Mouse (Mus musculus) cerebellum, adult 2 months (tissue): ENCODE results near the gene Hoxb8. TPM values are rescaled to one million over a fixed set of nuclear protein-coding genes. Genes with fewer than 3 reads are reported as not detected.

Experiments used
- DNase-seq, 2 experiments: peaks; one replicate each; pipeline ENCODE4 v3.0.0; 2021
- H3K27ac ChIP-seq: fragments of 200-500 bp; 2 replicates; pipeline ENCODE4 v1.5.1; 2012; ENCODE audit warnings: low read length, control low read depth, inconsistent platforms; ENCODE audit not compliant: insufficient read depth
- H3K27me3 ChIP-seq: fragments of 200-500 bp; 2 replicates; pipeline ENCODE4 v1.6.1; 2012; ENCODE audit warnings: inconsistent platforms, mild to moderate bottlenecking, low read length, moderate library complexity; ENCODE audit not compliant: control insufficient read depth, insufficient read depth
- H3K4me1 ChIP-seq: fragments of 200-500 bp; 2 replicates; pipeline ENCODE4 v1.6.1; 2011; ENCODE audit warnings: low read length; ENCODE audit not compliant: control insufficient read depth, insufficient read depth
- H3K4me3 ChIP-seq: fragments of 200-500 bp; replicated peaks from 2 replicates; pipeline ENCODE3; 2011; ENCODE audit warnings: mild to moderate bottlenecking, low read depth, low read length, control low read depth; ENCODE audit not compliant: insufficient read depth
- CTCF ChIP-seq: fragments of 200-500 bp; IDR thresholded peaks from 2 replicates; pipeline ENCODE4 v1.5.1; 2011; ENCODE audit warnings: low read depth, mild to moderate bottlenecking, control low read depth, low read length, moderate library complexity, borderline replicate concordance; ENCODE audit not compliant: insufficient read depth
- POLR2A ChIP-seq: fragments of 200-500 bp; IDR thresholded peaks from 2 replicates; pipeline ENCODE4 v1.6.1; 2011; ENCODE audit warnings: low read length, control low read depth, borderline replicate concordance; ENCODE audit not compliant: insufficient read depth
- WGBS: fragments of 180-500 bp; shearing (Covaris S2); methylation state at CpG from one replicate; pipeline ENCODE4 v1.1.7; 2018; 5-methylcytosine and 5-hydroxymethylcytosine counted together
- polyA plus RNA-seq: library from polyadenylated mRNA; depleted of rRNA; stranded (reverse); fragments of >200 nt; gene quantifications from 2 replicates; pipeline ENCODE4 v1.2.3, GENCODE M21; 2012; rRNA removed

The Hoxb8 gene
- 0.11 and 1.0 TPM in 2 replicates for polyA plus RNA-seq

GRCm38 (mm10) chr11:96281855-96282570 is at the start of gene Hoxb8:
Gene Hoxb8, plus strand, starts transcription at chr11:96281905.
- no peak for DNase-seq
- H3K27me3 ChIP-seq, result peaks cover 21% of the 10 kb centered on the region; the same call in 1 of the 2 replicates
- no peaks in the 10 kb centered on the region for H3K4me1 ChIP-seq
- WGBS, result 4% methylated on average over 27 of the region's 27 CpGs
- no peak within 1 kb of the TSS for H3K4me3 ChIP-seq
- TF ChIP-seq POLR2A, result no peak
- no peak for TF ChIP-seq CTCF
- no peak within 1 kb of the TSS for H3K27ac ChIP-seq

- Histone ChIP-seq H3K27ac (no peak overlapping the region), H3K27me3 (no peaks in the 10 kb centered on the region; the same call in 1 of the 2 replicates), H3K4me3 (no peak overlapping the region), H3K4me1 (no peaks in the 10 kb centered on the region)
- 2% methylated on average over 12 of the region's 12 CpGs for WGBS
- DNase-seq, result peak; percentile 9 to 18
- TF ChIP-seq CTCF (peak; percentile 48), POLR2A (no peak)
Observed at GRCm38 (mm10) chr11:96234906-96235305, 46.8 kb upstream of the Hoxb8 start.

- no peaks in the 10 kb centered on the region for H3K4me1 ChIP-seq
- no peak overlapping the region for H3K27ac ChIP-seq
- no peak overlapping the region for H3K4me3 ChIP-seq
- DNase-seq, result peak; percentile 4 to 21
- TF ChIP-seq POLR2A (no peak), CTCF (peak; percentile 66; the same call in 1 of the 2 replicates)
- WGBS, result 2% methylated on average over 7 of the region's 7 CpGs
- H3K27me3 ChIP-seq, result no peaks in the 10 kb centered on the region; the same call in 1 of the 2 replicates
Observed at GRCm38 (mm10) chr11:96240211-96240610, 41.5 kb upstream of the Hoxb8 start.

GRCm38 (mm10) chr11:96250901-96251300 is 30.8 kb upstream of the Hoxb8 start:
- no peak for DNase-seq
- H3K27me3 ChIP-seq, result peaks cover 4% of the 10 kb centered on the region; the same call in 1 of the 2 replicates
- under 1% methylated on average over 14 of the region's 14 CpGs for WGBS
- H3K4me1 ChIP-seq, result no peaks in the 10 kb centered on the region
- TF ChIP-seq CTCF (no peak), POLR2A (no peak)
- no peak overlapping the region for H3K4me3 ChIP-seq
- H3K27ac ChIP-seq, result no peak overlapping the region

- no peak for TF ChIP-seq POLR2A
- TF ChIP-seq CTCF, result no peak
- peaks cover 4% of the 10 kb centered on the region; the same call in 1 of the 2 replicates for H3K27me3 ChIP-seq
- 1% methylated on average over 46 of the region's 46 CpGs for WGBS
Observed at GRCm38 (mm10) chr11:96251480-96252031, 30.1 kb upstream of the Hoxb8 start.

GRCm38 (mm10) chr11:96252541-96253120 is 29.1 kb upstream of the Hoxb8 start:
- Histone ChIP-seq H3K27ac (no peak overlapping the region), H3K27me3 (peaks cover 4% of the 10 kb centered on the region; the same call in 1 of the 2 replicates), H3K4me3 (no peak overlapping the region), H3K4me1 (no peaks in the 10 kb centered on the region)
- WGBS, result 6% methylated on average over 12 of the region's 12 CpGs
- TF ChIP-seq POLR2A (no peak), CTCF (no peak)
- DNase-seq, result no peak

More at GRCm38 (mm10) chr11:96251480-96252031, 30.1 kb upstream of the Hoxb8 start:
- H3K4me1 ChIP-seq, result no peaks in the 10 kb centered on the region
- no peak overlapping the region for H3K27ac ChIP-seq
- no peak overlapping the region for H3K4me3 ChIP-seq
- DNase-seq, result no peak

GRCm38 (mm10) chr11:96254221-96254620 is 27.5 kb upstream of the Hoxb8 start:
- no peak for DNase-seq
- H3K4me3 ChIP-seq, result no peak overlapping the region
- 3% methylated on average over 11 of the region's 11 CpGs for WGBS
- no peak overlapping the region for H3K27ac ChIP-seq
- H3K27me3 ChIP-seq, result peaks cover 4% of the 10 kb centered on the region; the same call in 1 of the 2 replicates
- TF ChIP-seq CTCF (no peak), POLR2A (no peak)
- H3K4me1 ChIP-seq, result no peaks in the 10 kb centered on the region
